Mouse (Mus musculus): ENCODE data around the gene Ggt6.

Ggt6 gene

DNA sequence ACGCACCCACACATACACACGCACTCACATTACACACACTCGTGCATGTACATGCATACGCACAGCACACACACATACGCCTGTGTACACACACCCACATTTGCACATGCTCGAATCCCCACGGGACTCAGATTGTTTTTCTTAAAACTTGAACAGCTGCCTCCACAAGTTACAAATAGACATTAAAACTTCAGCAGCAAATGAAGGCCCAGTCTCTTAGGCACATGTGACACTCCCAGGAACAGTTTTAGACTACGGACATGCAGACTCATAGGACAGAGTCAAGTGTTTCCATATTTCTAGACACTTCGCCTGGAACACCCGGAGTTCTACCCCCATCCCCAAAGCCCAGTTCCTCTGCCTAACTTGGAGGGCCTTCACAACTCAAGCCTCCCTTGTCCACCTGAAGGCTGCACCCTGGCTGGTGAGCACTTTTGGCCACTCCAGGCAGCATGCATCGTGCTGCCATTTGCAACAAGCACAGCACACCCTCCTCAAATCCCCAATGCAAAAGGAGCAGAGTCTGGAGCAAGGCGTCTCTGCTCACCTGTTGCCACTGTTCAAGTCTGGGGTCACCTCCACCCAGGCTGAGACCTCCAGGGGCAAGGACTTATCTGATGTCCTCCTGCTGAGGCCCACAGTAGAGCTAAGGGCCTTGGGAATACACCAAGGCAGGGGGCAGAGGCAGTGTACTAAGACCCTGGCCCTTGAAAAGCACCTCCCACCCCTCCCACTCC is 25.5 kb upstream of the Ggt6 start:
- in situ Hi-C loops (cut with MboI, MseI): loop anchor here in 1 of 2 experiments (25.0 kb wide), 1 partner anchor 173 kb away; no protein-coding TSS in a partner anchor

DNA sequence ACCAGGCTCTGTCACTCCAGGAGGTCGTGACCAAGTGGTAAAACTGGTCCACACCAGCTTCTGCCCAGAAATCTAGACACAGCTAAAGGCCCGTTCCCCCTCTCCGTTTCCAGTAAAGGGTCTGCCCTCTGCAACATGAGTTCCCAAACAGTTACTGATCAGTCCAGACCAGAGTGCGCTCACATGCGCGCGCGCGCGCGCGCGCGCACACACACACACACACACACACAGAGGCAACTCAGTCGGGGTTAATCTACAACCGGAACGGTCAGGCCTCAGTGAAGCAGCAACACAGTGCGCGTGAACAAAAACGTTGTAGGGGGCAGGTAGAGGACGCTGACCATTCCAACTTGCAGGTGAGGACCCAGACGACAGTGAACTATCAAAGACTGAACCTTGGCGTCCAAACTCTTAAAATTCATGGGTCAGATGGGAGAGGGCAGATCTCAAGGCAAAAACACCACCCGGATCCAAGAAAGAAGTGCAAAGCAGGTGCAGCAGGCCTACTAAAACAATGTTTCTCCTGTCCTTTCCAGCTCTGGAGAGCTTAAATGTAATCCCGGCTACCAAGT is 24.7 kb upstream of the Ggt6 start:
- in situ Hi-C loops (cut with MboI, MseI): loop anchor here in 1 of 2 experiments (25.0 kb wide), 1 partner anchor 173 kb away; no protein-coding TSS in a partner anchor

DNA sequence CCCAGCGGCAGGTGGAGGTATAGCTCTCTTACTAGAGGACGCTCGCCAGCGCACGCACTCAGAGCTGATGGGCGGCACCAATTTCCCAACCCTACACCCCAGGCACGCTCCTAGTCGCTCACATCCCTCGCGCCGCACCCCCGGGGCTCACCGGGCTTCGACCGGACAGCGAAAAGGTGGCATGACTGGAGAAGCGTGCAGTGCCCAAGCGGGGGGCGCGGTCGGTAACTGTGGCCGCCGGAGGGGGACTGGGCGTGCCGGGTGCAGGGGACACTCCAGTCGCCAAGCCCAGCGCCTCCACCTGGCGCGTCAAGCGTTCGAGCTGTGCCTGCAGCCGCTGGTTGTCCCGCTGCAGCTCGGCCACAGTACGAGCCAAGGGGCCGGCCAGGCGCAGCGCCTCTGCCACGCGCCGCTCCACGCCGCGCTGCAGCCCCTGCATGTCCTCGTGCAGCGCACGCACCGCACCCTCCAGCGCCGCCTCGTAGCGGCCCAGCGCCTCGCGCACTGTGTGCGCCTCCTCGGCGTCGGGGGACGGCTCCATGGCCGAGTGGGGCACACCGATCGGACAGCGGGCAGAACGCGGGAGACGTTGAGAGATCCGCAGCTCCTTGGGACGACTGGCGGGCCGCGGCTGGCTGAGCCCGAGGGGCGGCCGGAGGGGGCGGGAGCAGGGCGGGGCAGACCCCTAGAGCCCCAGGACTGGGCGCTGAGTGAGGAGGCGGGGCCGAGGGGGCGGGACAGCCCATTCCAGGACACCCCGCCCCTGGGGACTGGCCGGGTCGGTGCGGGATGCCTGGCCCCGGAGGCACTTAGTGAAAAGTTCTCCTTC is 24.0 kb upstream of the Ggt6 start, which contains the start of gene Smtnl2:
Gene Smtnl2, minus strand, starts transcription at position 621 of the 829 bp plus-strand sequence.
- in situ Hi-C loops (cut with MboI, MseI): loop anchor here in 1 of 2 experiments (25.0 kb wide), 1 partner anchor 174 kb away; no protein-coding TSS in a partner anchor

DNA sequence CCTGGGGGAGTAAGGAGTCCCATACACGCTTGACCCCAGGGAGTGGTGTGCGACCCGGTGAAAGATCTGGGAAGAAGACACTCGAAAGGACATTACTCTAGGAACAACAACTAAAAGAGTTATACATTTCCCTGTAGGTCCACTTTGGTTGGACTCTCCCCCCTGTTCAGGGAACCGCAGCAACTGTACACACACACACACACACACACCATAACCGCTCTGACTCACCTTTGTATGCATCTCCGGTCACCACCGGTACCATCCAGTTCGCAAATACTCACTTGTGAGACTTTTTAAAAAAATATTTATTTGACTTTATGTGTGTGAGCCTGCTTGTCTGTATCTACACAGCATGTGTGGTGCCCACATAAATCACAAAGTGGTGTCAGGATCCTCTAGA is 23.4 kb upstream of the Ggt6 start:
- in situ Hi-C loops (cut with MboI, MseI): loop anchor here in 1 of 2 experiments (25.0 kb wide), 1 partner anchor 175 kb away; no protein-coding TSS in a partner anchor

DNA sequence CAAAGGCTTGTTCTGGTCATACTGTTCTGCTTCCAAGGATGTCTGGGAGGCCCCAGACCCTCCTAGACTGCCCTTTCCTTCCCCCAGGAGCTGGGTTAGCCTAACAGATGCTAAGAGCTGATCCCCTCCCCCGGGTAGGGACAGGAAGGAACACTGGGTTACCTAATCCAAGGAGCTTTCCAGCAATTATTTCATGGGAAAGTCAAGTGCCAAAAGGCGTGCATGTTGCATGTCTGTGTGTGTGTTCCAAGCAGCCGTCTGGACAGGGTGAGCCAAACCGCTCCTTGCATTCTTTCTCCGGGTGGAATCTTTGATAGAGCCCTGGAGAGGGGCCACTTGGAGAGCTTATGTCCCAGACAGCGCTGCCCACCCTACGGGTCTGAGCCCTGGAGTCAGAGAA is 22.3 kb upstream of the Ggt6 start:
- in situ Hi-C loops (cut with MboI, MseI): loop anchor here in 1 of 2 experiments (25.0 kb wide), 1 partner anchor 176 kb away; no protein-coding TSS in a partner anchor

DNA sequence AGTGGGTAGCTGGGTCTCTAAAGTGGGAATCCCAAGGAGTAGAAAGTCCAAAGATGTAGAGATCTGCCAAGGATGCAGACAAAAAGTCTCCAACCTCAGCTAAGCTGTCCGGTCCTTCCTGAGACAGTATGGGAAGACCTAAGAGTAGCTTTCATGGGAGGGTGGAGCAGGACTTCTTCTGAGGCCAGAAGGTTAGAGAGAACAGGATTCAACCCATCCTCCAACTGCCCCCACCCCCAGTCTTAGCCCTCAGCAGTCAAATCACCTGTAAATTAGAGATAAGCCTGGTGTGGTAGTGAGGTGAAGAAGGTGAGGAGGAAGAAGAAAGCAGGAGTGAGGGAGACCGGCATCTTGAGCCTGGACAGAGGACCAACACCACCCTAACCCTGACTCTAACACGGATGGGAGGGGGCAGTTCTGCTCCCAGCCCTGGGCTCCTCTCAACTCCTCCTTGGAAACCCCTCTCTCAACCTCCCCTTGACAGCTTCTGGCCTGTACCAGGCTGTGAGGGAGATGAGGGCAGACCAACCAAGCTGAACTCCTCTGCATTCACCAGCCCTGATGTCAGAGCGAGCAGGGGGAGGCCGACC is 21.6 kb upstream of the Ggt6 start:
- in situ Hi-C loops (cut with MboI, MseI): loop anchor here in 1 of 2 experiments (25.0 kb wide), 1 partner anchor 176 kb away; no protein-coding TSS in a partner anchor

DNA sequence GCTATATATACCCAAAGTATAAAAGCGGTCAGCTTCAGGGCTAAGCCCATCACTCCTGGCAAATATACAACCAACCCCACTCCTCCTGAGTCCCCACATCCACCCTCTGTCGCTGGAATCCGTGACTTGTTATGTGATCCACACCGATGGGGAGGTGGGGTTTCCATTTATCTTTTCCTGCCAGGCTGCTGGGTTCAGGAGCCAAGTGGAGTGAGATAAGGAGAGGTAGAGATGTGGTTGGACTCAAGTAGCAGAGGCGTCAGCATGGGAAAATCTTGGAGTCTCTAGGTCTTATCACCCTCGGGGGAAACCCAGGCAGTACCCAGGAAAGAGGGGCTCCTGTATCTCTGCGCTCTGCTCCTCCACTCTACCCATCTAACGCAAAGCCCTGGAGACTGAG is 20.2 kb upstream of the Ggt6 start:
- in situ Hi-C loops (cut with MboI, MseI): loop anchor here in 1 of 2 experiments (25.0 kb wide), 1 partner anchor 178 kb away; no protein-coding TSS in a partner anchor

DNA sequence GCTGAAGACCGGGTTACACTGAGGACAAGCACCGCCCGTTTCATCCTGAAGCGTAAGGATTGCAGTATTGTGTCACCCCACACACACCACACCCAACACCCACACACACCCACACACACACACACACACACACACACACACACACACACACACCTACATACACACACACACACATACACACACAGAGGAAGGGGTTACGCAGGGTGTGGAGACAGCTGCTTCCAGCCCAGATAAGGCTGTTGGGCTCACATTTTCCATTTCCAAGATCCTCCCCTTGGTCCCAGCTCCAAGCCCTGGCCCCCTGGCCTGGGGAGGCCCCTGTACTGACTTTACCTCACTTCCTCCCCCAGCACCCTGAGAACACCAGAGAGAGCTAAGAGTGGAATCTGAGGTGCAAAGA is 18.7 kb upstream of the Ggt6 start:
- in situ Hi-C loops (cut with MboI, MseI): loop anchor here in 1 of 2 experiments (25.0 kb wide), 1 partner anchor 179 kb away; no protein-coding TSS in a partner anchor

DNA sequence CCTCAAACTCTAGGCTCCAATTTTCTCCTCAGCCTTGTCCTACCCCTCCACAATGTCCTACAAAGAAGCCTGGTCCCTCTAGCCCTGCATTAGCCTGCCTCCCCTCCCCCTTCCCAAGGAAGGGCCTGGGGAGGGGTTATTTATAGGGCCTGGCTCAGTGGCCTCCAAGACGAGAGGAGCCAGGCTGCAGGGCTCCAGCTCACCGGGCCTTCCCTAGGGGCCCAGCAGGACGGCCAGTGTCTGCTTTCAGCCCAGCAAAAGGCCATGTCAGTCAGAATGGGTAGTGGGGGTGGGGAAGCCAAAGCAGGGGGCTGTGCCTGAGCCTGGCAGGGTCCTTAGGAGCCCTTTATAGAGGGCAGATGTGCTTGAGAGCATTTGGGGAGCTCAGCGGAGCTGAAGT is 17.9 kb upstream of the Ggt6 start:
- in situ Hi-C loops (cut with MboI, MseI): loop anchor here in 1 of 2 experiments (25.0 kb wide), 1 partner anchor 180 kb away; no protein-coding TSS in a partner anchor

- in situ Hi-C loops (cut with MboI, MseI): loop anchor here in 1 of 2 experiments (25.0 kb wide), 1 partner anchor 181 kb away; no protein-coding TSS in a partner anchor
These were observed 17.1 kb upstream of the Ggt6 start for GRCm38 (mm10) chr11:72418227-72418626.

DNA sequence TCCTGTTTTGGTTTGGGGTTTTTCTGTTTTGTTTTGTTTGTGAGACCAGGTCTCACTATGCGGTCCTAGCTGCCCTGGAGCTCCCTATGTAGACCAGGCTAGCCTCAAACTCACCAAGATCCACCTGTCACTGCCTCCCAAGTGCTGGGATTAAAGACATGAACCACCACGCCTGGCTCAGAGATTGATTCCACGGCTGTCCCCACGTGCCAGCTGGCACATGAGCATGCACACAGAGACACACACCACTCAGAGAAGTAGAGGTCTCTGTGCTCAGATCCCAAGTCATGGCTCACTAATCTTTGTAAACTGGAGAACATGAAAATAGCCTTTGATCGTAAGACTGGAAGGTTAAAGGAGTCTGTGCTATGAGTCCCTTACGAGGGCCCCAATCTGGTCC is 16.3 kb upstream of the Ggt6 start:
- in situ Hi-C loops (cut with MboI, MseI): loop anchor here in 1 of 2 experiments (25.0 kb wide), 1 partner anchor 182 kb away; no protein-coding TSS in a partner anchor

- in situ Hi-C loops (cut with MboI, MseI): loop anchor here (5.0 to 25.0 kb wide), 3 partner anchors 63 to 186 kb away; no protein-coding TSS in a partner anchor
These were observed 14.7 kb upstream of the Ggt6 start for GRCm38 (mm10) chr11:72420460-72421122.

GRCm38 (mm10) chr11:72421518-72422278 is 13.6 kb upstream of the Ggt6 start:
- in situ Hi-C loops (cut with MboI, MseI): loop anchor here (5.0 to 25.0 kb wide), 3 partner anchors 64 to 187 kb away; no protein-coding TSS in a partner anchor

- in situ Hi-C loops (cut with MboI, MseI): loop anchor here (5.0 to 25.0 kb wide), 3 partner anchors 66 to 189 kb away; no protein-coding TSS in a partner anchor
These were observed 11.6 kb upstream of the Ggt6 start for GRCm38 (mm10) chr11:72423686-72424085.

DNA sequence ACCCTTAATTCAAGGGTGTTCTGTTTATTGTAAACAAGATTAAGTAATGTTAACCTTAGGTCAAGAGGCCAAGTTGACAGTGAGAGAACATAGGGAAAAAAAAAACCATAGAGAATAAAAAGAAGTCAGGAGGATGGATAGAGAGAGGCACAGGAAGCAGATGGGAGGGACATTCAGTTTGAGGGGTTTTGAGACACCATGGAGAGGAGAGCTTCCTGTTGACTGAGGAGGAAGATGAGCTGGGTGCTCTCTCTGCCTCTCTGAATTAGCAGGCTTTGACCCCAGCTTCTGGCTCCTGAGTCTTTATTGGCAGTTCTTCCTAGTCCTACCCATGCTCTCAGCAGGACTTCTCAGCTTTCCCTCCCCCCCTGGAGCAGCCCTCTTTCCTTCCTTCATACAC is 10.1 kb upstream of the Ggt6 start:
- in situ Hi-C loops (cut with MboI, MseI): loop anchor here (10.0 to 25.0 kb wide), 2 partner anchors 190 to 1413 kb away; partner anchors contain the start of genes Derl2 (in 1 of the 2), Dhx33 (in 1 of the 2) and Mis12 (in 1 of the 2)

- in situ Hi-C loops (cut with MboI, MseI): loop anchor here (10.0 to 25.0 kb wide), 2 partner anchors 192 to 1415 kb away; partner anchors contain the start of genes Derl2 (in 1 of the 2), Dhx33 (in 1 of the 2) and Mis12 (in 1 of the 2)
These were observed 8.4 kb upstream of the Ggt6 start for GRCm38 (mm10) chr11:72426884-72427283.

- in situ Hi-C loops (cut with MboI, MseI): loop anchor here (10.0 to 25.0 kb wide), 2 partner anchors 194 to 1416 kb away; partner anchors contain the start of genes Derl2 (in 1 of the 2), Dhx33 (in 1 of the 2) and Mis12 (in 1 of the 2)
These were observed 6.6 kb upstream of the Ggt6 start for GRCm38 (mm10) chr11:72428694-72429093.

- in situ Hi-C loops (cut with MboI, MseI): loop anchor here (10.0 to 25.0 kb wide), 2 partner anchors 194 to 1417 kb away; partner anchors contain the start of genes Derl2 (in 1 of the 2), Dhx33 (in 1 of the 2) and Mis12 (in 1 of the 2)
These were observed 6.0 kb upstream of the Ggt6 start for GRCm38 (mm10) chr11:72429288-72429690.

Data from T-helper 17 cell (primary cell).